8 mouse cellular contexts compared by ENCODE assay signal in the genomic region with DNA sequence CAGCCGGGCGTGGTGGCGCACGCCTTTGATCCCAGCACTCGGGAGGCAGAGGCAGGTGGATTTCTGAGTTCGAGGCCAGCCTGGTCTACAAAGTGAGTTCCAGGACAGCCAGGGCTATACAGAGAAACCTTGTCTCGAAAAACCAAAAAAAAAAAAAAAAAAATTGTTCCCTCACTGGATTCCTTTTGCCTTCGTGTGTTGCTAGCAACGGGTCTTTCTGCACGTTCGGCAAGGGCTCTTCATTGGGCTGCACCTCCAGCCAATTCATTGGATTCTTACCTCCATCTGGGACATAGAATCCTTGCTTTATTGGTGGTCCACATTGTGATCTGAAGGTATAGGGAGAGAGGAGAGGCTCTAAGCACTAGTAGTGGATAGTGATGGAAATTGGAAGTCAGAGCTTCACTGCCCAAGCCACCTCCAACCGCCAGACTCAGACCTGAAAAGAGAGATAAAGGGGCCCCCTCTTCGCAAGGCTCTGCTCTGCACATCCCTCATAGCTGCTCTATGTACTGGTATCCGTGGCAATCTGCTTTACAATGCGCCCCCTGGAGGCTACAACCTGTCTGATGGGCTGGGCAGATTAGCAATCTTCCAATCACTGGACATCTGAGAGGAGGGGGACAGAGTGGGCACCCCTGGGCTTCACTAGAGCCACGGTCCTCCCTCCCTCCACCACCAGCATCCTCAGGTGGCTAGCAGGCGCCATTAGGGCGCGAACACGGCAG. TPM values are rescaled to one million over a fixed set of nuclear protein-coding genes. Genes with fewer than 3 reads are reported as not detected.
A peak's percentile ranks its signal among the peaks of the same experiment; 100 is the strongest.
DNase-seq lines count a peak whose midpoint lies in the region; ATAC-seq and TF ChIP-seq lines count a peak whose summit lies in the region.

No protein-coding gene starts in this region.

- 0 out of 2 replicates have a peak, but pooled peaks cover 3% of the 10 kb centered on the region for H3K9me3 ChIP-seq in embryonic facial prominence, embryonic 13.5 days
- no peaks in the 10 kb centered on the region for H3K9me3 ChIP-seq in lung, embryonic 14.5 days (ENCODE audit: low read depth, low read length)

- WGBS in embryonic facial prominence, embryonic 13.5 days = 44% methylated on average over 20 of the region's 20 CpGs
- 41% methylated on average over 20 of the region's 20 CpGs for WGBS in lung, embryonic 14.5 days

- TF ChIP-seq CTCF in layer of hippocampus, adult 2 months (conservative IDR thresholded peaks at IDR 0.05) = peak; percentile 84
- TF ChIP-seq CTCF in lung, embryonic 14.5 days (IDR thresholded peaks at IDR 0.05; ENCODE audit: low read depth) = peak; percentile 72

- H3K36me3 ChIP-seq in embryonic facial prominence, embryonic 13.5 days = no peaks in the 10 kb centered on the region
- H3K36me3 ChIP-seq in lung, embryonic 14.5 days (ENCODE audit: insufficient read depth) = no peaks in the 10 kb centered on the region

- peaks cover 7% of the 10 kb centered on the region; the same call in 1 of the 2 replicates for H3K4me1 ChIP-seq in embryonic facial prominence, embryonic 13.5 days
- no peaks in the 10 kb centered on the region for H3K4me1 ChIP-seq in lung, embryonic 14.5 days (ENCODE audit: insufficient read depth)

- H3K27ac ChIP-seq in layer of hippocampus, adult 2 months = no peak overlapping the region
- no peak overlapping the region for H3K27ac ChIP-seq in embryonic facial prominence, embryonic 13.5 days
- H3K27ac ChIP-seq in lung, embryonic 14.5 days (ENCODE audit: low read depth) = no peak overlapping the region

- H3K9ac ChIP-seq in embryonic facial prominence, embryonic 13.5 days = 0 out of 2 replicates have a peak overlapping the region, but pooled peaks have one; percentile 40
- no peak overlapping the region for H3K9ac ChIP-seq in lung, embryonic 14.5 days

- no peak overlapping the region for H3K4me3 ChIP-seq in layer of hippocampus, adult 2 months
- H3K4me3 ChIP-seq in embryonic facial prominence, embryonic 13.5 days = no peak overlapping the region
- H3K4me3 ChIP-seq in lung, embryonic 14.5 days (ENCODE audit: low read depth, low read length) = no peak overlapping the region

- peak overlapping the region; percentile 16 for H3K4me2 ChIP-seq in embryonic facial prominence, embryonic 13.5 days
- no peak overlapping the region for H3K4me2 ChIP-seq in lung, embryonic 14.5 days

- DNase-seq in layer of hippocampus, adult 2 months (ENCODE audit: low spot score in 2 of 2) = peak in 1 of 2 experiments; percentile 61
- DNase-seq in layer of hippocampus, adult 9-11 months = no peak
- DNase-seq in kidney, adult 11 months = peak; percentile 36
- peak; percentile 60 for DNase-seq in lung, embryonic 14.5 days
- DNase-seq in retina, embryonic 14.5 days (ENCODE audit: low spot score) = peak; percentile 73
- DNase-seq in right cerebral cortex, postnatal 25 days = no peak

- H3K27me3 ChIP-seq in embryonic facial prominence, embryonic 13.5 days = peaks cover 52% of the 10 kb centered on the region
- peaks cover 43% of the 10 kb centered on the region for H3K27me3 ChIP-seq in lung, embryonic 14.5 days (ENCODE audit: insufficient read depth, low read length)

- ATAC-seq in activated CD4-positive, CD25-positive, alpha-beta regulatory T cell, adult 4 months = peak; percentile 66
- no peak for ATAC-seq in embryonic facial prominence, embryonic 13.5 days (ENCODE audit: insufficient number of reproducible peaks, insufficient read depth, low FRiP score, low TSS enrichment, low read depth)
- ATAC-seq in lung, embryonic 14.5 days (ENCODE audit: insufficient read depth) = no peak

RNA-seq across cellular contexts. Expression of gene Kazald1, which starts 11.3 kb away (rescaled TPM):
- total RNA-seq in layer of hippocampus, adult 2 months (2021) = 1 to 10 TPM; 1.4 to 1.9 TPM
- under 1 TPM; 0.47 to 0.48 TPM for polyA plus RNA-seq in activated CD4-positive, CD25-positive, alpha-beta regulatory T cell, adult 4 months (2017; shearing (Covaris generic))
- 17.7 and 29.4 TPM in 2 replicates for polyA plus RNA-seq in embryonic facial prominence, embryonic 13.5 days (2015; fragmentation: Nextera tagmentation; extraction: Ambion mirVana)
- 1.5 and 2.4 TPM in 2 replicates for polyA plus RNA-seq in lung, embryonic 14.5 days (2014; fragmentation: Nextera tagmentation; extraction: Ambion mirVana)

RNA-seq across cellular contexts. Expression of gene Sfxn3, which starts 16.4 kb away (rescaled TPM):
- total RNA-seq in layer of hippocampus, adult 2 months (2021) = 10 to 100 TPM; 87.3 to 99.8 TPM
- polyA plus RNA-seq in activated CD4-positive, CD25-positive, alpha-beta regulatory T cell, adult 4 months (2017; shearing (Covaris generic)) = 10 to 100 TPM; 84.1 to 92.7 TPM
- polyA plus RNA-seq in embryonic facial prominence, embryonic 13.5 days (2015; fragmentation: Nextera tagmentation; extraction: Ambion mirVana) = 32.3 and 32.5 TPM in 2 replicates
- 18.3 and 19.6 TPM in 2 replicates for polyA plus RNA-seq in lung, embryonic 14.5 days (2014; fragmentation: Nextera tagmentation; extraction: Ambion mirVana)

RNA-seq across cellular contexts. Expression of gene Pdzd7, which starts 18.2 kb away (rescaled TPM):
- 1 to 10 TPM; 2.1 to 3.3 TPM for total RNA-seq in layer of hippocampus, adult 2 months (2021)
- polyA plus RNA-seq in activated CD4-positive, CD25-positive, alpha-beta regulatory T cell, adult 4 months (2017; shearing (Covaris generic)) = under 1 TPM in 1 of 2 experiments, not detected in 1; 0.32 TPM
- 0.47 and 0.51 TPM in 2 replicates for polyA plus RNA-seq in embryonic facial prominence, embryonic 13.5 days (2015; fragmentation: Nextera tagmentation; extraction: Ambion mirVana)
- polyA plus RNA-seq in lung, embryonic 14.5 days (2014; fragmentation: Nextera tagmentation; extraction: Ambion mirVana) = 0.39 TPM in 2 replicates

RNA-seq across cellular contexts. Expression of gene Lzts2, which starts 49.5 kb away (rescaled TPM):
- total RNA-seq in layer of hippocampus, adult 2 months (2021) = 10 to 100 TPM; 28.5 to 30.1 TPM
- polyA plus RNA-seq in activated CD4-positive, CD25-positive, alpha-beta regulatory T cell, adult 4 months (2017; shearing (Covaris generic)) = 1 to 10 TPM in 1 of 2 experiments, under 1 TPM in 1; 0.78 to 1.8 TPM
- 64.6 and 73.3 TPM in 2 replicates for polyA plus RNA-seq in embryonic facial prominence, embryonic 13.5 days (2015; fragmentation: Nextera tagmentation; extraction: Ambion mirVana)
- polyA plus RNA-seq in lung, embryonic 14.5 days (2014; fragmentation: Nextera tagmentation; extraction: Ambion mirVana) = 68.5 and 75.4 TPM in 2 replicates

RNA-seq across cellular contexts. Expression of gene Mrpl43, which starts 57.5 kb away (rescaled TPM):
- total RNA-seq in layer of hippocampus, adult 2 months (2021) = 10 to 100 TPM; 38.6 to 41.1 TPM
- 10 to 100 TPM; 67.8 to 71.3 TPM for polyA plus RNA-seq in activated CD4-positive, CD25-positive, alpha-beta regulatory T cell, adult 4 months (2017; shearing (Covaris generic))
- 72.6 and 81.2 TPM in 2 replicates for polyA plus RNA-seq in embryonic facial prominence, embryonic 13.5 days (2015; fragmentation: Nextera tagmentation; extraction: Ambion mirVana)
- polyA plus RNA-seq in lung, embryonic 14.5 days (2014; fragmentation: Nextera tagmentation; extraction: Ambion mirVana) = 61.3 and 63.6 TPM in 2 replicates

Comparison
In these comparisons a context has a peak if more than half of its experiments do, and no peak if none do; other contexts are left out.
1. DNase-seq: peak in kidney, adult 11 months (single experiment), lung, embryonic 14.5 days (single experiment) and retina, embryonic 14.5 days (single experiment); none in layer of hippocampus, adult 9-11 months (single experiment) and right cerebral cortex, postnatal 25 days (single experiment).